Mouse (Mus musculus) kidney, adult 18-20 months (tissue): ENCODE results near the gene Prkab2.
A peak's percentile ranks its signal among the peaks of the same experiment; 100 is the strongest.

Experiments
- DNase-seq: peaks from one replicate; pipeline ENCODE4 v3.0.0; 2021

Prkab2 gene

DNA sequence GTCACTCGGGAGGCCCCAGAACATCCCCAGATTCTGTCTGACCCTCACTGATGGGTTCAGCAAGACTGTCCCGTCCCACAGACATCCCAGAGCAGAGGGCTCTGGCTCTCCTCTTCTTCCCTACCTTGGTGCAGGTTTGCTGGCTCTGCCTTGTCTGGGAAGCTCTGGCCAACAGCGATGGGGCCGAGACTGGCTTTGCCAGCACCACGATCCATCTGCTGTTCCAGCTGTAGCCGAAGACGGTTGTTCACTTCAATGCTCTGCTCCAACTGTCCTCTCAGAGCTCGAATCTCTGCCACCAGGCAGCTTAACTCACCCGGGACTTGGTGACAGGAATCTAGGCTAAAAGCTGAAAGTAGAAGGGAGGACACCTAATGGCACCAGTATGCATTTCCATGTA, 38.9 kb downstream of the Prkab2 start:
- no peak for DNase-seq

DNA sequence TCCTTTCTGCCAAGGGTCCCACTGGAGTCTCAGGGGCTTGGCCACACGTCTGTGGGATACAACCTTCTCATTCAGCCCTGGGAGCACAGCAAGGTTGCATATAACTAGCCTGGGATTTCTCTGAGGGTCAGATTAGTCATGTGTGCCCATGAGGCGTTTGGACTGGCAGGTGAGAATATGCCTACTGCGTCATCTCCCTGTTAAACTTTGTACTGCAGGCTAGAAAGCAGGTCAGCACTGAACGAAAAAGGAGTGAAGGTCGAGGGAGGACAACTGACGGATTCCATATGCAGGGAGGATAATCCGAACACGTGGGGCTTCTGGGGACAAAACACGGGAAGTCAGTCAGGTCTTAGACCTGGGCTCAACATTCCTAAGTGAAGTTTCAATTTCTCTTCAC, 39.3 kb downstream of the Prkab2 start:
- peak; percentile 43 for DNase-seq

DNA sequence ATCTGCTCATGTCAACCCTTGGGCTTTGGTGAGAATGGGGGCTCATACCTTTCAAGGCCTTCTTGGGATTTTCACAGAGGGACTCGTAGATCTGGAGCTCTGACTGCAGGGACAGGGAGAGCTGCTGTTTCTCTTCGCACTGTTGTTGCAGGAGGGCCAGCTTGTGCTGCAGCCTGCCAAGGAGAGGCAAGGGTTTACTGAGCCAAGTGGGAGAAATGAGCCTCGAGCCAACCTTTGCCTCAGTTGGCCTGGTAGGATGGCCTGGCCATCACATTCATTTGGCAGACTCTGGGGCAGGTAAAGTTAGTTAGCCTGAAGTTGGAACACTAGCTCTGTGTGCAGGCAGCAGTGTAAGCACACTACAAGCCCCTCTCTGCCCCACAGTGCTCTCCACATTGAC, 41.1 kb downstream of the Prkab2 start:
- DNase-seq: no peak

DNA sequence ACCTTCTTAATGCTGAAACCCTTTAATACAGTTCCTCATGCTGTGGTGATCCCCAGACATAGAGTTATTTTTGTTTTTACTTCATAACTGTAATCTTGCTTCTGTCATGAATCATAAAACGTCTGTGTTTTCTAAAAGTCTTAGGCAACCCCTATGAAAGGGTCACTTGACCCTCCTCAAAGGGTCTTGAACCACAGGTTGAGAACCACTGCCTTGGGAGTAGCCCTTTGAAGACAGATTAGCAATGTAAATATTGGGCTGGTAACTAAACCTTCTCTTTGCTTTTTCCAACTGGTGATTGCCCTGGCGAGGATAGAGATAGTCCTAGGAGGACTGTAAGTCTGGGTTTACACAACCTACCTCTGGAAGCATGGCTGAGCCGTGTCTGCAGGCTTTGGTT, 43.2 kb downstream of the Prkab2 start:
- DNase-seq: no peak

DNA sequence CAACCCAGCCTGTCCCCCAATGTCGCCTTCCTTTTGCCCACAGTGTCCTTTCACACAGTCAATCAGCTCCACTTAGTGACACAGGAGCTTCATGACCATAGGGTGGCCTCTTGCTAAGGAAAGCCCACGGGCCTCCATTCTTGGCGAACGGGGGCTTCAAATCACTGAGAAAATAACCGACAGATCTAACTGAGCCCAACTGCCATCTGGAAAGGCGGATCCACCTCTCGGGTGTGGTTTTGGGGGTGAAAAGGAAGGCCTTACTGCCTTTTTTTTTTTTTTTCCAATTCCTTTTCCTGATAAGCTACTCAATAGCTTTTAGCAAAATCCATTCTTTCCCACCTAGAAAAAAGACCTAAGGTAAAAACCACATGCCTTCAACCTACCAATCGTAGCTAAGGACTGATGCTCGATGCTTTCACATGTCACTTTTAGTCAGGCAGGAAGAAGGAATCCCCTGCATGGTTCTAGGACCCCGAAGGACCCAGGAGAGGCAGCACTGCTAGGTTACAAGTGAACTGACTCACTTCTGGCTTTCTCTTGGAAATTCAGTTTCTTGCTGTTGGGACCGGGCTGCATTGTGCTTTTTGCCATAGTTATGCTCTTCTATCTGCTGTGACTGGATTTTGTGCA, 44.6 kb downstream of the Prkab2 start:
- DNase-seq: no peak

DNA sequence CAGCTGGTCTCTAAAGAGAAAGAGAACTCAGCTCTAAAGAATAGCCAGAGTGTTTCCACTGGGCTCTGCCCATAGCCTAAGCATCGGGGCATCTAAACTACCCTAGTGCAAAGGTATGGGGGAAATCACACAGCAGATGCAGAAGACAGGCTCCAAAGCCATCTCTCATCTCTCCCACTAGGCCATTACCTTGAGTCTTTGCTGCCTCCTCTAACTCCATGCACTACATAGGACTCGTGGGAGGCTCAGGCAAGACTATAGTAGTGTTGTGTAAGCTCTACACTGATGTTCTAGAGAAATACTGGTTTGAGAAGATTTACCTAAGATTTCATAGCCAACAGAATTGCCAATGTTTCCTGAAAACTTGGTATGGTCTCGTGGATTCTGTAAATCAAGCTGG, 47.5 kb downstream of the Prkab2 start:
- no peak for DNase-seq

DNA sequence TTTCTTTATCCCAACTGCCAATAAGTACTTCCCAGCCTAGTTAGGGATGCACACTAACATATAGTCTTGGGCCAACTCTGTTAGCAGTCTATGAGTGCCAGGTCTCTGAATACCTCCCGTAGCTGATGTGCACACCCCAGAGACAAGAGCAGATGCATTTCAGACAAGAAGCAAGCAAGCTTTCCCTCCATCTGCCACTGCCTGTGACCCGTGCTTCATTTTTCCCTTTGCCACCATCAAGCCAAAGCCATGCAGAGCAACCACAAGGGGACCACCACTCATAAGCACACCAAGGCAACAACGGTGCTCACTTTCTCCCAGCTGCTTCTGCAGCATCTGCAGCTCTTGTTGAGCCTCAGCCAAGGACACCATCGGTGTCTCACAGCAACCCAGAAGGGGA, 48.6 kb downstream of the Prkab2 start:
- DNase-seq: no peak

DNA sequence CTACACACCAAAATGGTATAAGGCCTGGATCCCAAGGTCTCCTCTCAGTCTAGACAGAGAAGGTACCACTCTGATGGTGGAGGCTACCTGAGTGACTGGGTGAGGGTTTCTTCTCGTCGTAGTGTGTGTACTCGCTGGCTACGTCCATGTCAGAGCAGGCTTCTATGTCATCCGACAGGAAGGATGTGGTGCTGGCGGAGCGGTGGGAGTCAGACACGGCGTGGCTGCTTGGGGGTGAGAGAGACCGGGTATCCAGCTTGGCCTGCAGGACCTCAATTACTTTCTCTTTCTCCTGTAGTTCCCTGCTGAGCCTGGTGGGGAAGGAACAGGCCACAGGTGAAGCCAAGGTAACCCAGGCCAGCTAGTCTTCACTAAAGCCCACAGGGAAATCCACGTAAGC, 52.1 kb downstream of the Prkab2 start:
- no peak for DNase-seq

DNA sequence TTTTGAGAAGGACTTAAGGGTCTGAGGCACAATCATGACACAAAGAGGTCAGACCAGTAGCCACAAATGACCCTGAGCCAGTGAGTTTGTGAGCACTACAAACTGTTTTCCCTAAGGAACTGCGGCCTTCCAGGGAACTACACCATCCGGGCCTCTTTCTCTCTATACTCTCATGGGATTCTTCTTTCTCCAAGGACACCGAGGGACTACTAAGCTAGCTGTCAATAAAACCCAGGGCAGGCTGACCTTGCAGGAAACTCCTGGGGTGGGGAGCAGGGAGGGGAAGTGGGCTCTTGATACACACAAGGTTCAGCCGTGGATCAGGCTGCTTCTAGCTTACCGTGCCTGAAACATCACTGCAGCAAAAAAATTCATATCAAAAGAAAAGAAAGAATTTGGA, 52.9 kb downstream of the Prkab2 start:
- no peak for DNase-seq

DNA sequence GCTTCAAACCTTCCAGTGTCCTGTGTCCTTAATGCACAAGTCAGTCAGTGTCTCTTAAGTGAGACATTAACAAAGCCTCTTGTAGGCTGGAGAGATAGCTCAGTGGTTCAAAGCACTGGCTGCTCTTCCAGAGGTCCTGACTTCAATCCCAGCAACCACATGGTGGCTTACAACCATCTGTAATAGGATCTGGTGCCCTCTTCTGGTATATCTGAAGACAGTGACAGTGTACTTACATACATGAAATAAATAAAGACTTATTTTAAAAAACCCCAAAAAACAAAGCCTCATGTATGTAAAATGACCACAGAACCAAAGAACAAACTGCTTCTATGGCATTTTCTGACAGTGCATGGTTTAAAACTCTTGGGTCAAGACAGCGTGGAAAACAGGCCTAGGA, 57.9 kb downstream of the Prkab2 start:
- DNase-seq: no peak

DNA sequence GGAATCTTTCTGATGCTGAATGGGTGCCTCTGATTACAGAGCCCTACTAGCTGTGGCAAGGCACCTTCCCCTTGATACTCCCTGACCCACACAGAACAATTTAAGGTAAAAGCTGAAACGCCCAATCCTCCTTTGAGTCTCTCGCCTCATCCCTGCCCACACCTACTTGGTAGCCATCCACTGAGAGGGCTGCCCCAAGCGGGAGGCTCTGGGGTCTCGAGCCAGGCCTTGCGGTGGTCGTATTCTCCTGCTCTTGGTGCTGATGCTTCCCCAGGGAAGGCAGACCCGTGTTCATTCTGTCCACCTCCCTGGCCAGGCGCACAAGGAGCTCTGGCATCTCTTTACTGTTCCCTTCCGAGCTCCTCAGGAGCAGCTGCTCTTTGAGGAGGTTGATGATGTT, 61.1 kb downstream of the Prkab2 start:
- DNase-seq: no peak
